Mouse (Mus musculus): ENCODE results near the gene Fpr3. TPM values are rescaled to one million over a fixed set of nuclear protein-coding genes. Genes with fewer than 3 reads are reported as not detected.

Gene Fpr3
- polyA plus RNA-seq, 1 experiment from 2014 or later: not detected

Other genes with a start within 250 kb of the Fpr3 start
- gene Vmn2r90, start 184.1 kb upstream of the Fpr3 start, polyA plus RNA-seq (2015; fragmentation: Nextera tagmentation; extraction: Ambion mirVana): not detected in 2 replicates
- gene Spaca6, start 60.7 kb upstream of the Fpr3 start, polyA plus RNA-seq (2015; fragmentation: Nextera tagmentation; extraction: Ambion mirVana): 31.7 and 37.1 TPM in 2 replicates
- 0.93 and 0.97 TPM in 2 replicates for gene Has1, start 32.6 kb upstream of the Fpr3 start, polyA plus RNA-seq (2015; fragmentation: Nextera tagmentation; extraction: Ambion mirVana)
- 0.44 and 0.91 TPM in 2 replicates for gene Fpr1, start 3.9 kb upstream of the Fpr3 start, polyA plus RNA-seq (2015; fragmentation: Nextera tagmentation; extraction: Ambion mirVana)
- 1.4 and 1.5 TPM in 2 replicates for gene Fpr2, start within 50 bp of the Fpr3 start, polyA plus RNA-seq (2015; fragmentation: Nextera tagmentation; extraction: Ambion mirVana)
- not detected in 2 replicates for gene Fpr-rs4, start 133.9 kb downstream of the Fpr3 start, polyA plus RNA-seq (2015; fragmentation: Nextera tagmentation; extraction: Ambion mirVana)
- 0.04 TPM in 1 of 2 replicates, not detected in the other for gene Vmn2r124, start 161.6 kb downstream of the Fpr3 start, polyA plus RNA-seq (2015; fragmentation: Nextera tagmentation; extraction: Ambion mirVana)
- gene Vmn2r91, start 197.2 kb downstream of the Fpr3 start, polyA plus RNA-seq (2015; fragmentation: Nextera tagmentation; extraction: Ambion mirVana): not detected in 2 replicates